Mouse (Mus musculus) frontal cortex, postnatal 36 days (tissue): Measurements from ENCODE around the gene Ppp4r2.
A peak's percentile ranks its signal among the peaks of the same experiment; 100 is the strongest.

Experiments
- DNase-seq, 2 experiments: peaks; one replicate each; pipeline ENCODE4 v3.0.0; 2022; ENCODE audit warnings: low spot score in 2 of 2

Gene Ppp4r2

GRCm38 (mm10) chr6:100883233-100883632 is 49.8 kb downstream of the Ppp4r2 start:
- DNase-seq = peak in 1 of 2 experiments; percentile 37

GRCm38 (mm10) chr6:100884594-100885225 is 51.3 kb downstream of the Ppp4r2 start:
- no peak for DNase-seq

GRCm38 (mm10) chr6:100885376-100885775 is 52.0 kb downstream of the Ppp4r2 start:
- DNase-seq = no peak

- DNase-seq = no peak
Measured at GRCm38 (mm10) chr6:100887012-100887411, 53.6 kb downstream of the Ppp4r2 start.

- no peak for DNase-seq
Measured at GRCm38 (mm10) chr6:100889340-100889739, 55.9 kb downstream of the Ppp4r2 start.

GRCm38 (mm10) chr6:100892489-100892888 is 59.1 kb downstream of the Ppp4r2 start:
- DNase-seq = no peak

GRCm38 (mm10) chr6:100893073-100893472 is 59.7 kb downstream of the Ppp4r2 start:
- DNase-seq = no peak

- DNase-seq = no peak
Measured at GRCm38 (mm10) chr6:100895183-100895582, 61.8 kb downstream of the Ppp4r2 start.

- no peak for DNase-seq
Measured at GRCm38 (mm10) chr6:100896883-100897282, 63.5 kb downstream of the Ppp4r2 start.

GRCm38 (mm10) chr6:100904463-100904862 is 71.0 kb downstream of the Ppp4r2 start:
- DNase-seq = no peak

- no peak for DNase-seq
Measured at GRCm38 (mm10) chr6:100910136-100910675, 76.8 kb downstream of the Ppp4r2 start.
